Mouse (Mus musculus) limb, embryonic 13.5 days (tissue): Measurements from ENCODE around the gene Ehd1. TPM values are rescaled to one million over a fixed set of nuclear protein-coding genes. Genes with fewer than 3 reads are reported as not detected.
"Not testable (repeated sequence)": the region's sequence is repeated elsewhere in the genome, so short reads cannot be mapped to it uniquely, and the experiment has no call there.

Source experiments
- ATAC-seq: fragments of 200-750 bp; cut with Nextera tagmentation; 2 replicates; pipeline ENCODE4 v1.8.0; 2017; ENCODE audit warnings: low read depth, moderate number of reproducible peaks, moderate TSS enrichment; ENCODE audit not compliant: low FRiP score
- H3K27ac ChIP-seq: fragments of 300-500 bp; sonication (generic); 2 replicates; pipeline ENCODE4 v1.5.1; 2015; ENCODE audit warnings: inconsistent platforms, mild to moderate bottlenecking, moderate library complexity
- H3K27me3 ChIP-seq: fragments of 300-500 bp; sonication (generic); 2 replicates; pipeline ENCODE4 v1.6.1; 2015; ENCODE audit warnings: mild to moderate bottlenecking, inconsistent platforms
- H3K36me3 ChIP-seq: fragments of 300-500 bp; sonication (generic); 2 replicates; pipeline ENCODE4 v1.6.1; 2015; ENCODE audit warnings: inconsistent platforms, mild to moderate bottlenecking, moderate library complexity
- H3K4me1 ChIP-seq: fragments of 300-500 bp; sonication (generic); 2 replicates; pipeline ENCODE4 v1.6.1; 2015; ENCODE audit warnings: inconsistent platforms
- H3K4me2 ChIP-seq: fragments of 300-500 bp; sonication (generic); replicated peaks from 2 replicates; pipeline ENCODE4 v1.6.1; 2015; ENCODE audit warnings: inconsistent platforms, mild to moderate bottlenecking, moderate library complexity
- H3K4me3 ChIP-seq: fragments of 300-500 bp; sonication (generic); 2 replicates; pipeline ENCODE4 v1.5.1; 2015; ENCODE audit warnings: moderate library complexity, mild to moderate bottlenecking, inconsistent platforms
- H3K9ac ChIP-seq: fragments of 300-500 bp; sonication (generic); 2 replicates; pipeline ENCODE4 v1.6.1; 2015; ENCODE audit warnings: mild to moderate bottlenecking, inconsistent platforms
- H3K9me3 ChIP-seq: fragments of 300-500 bp; sonication (generic); 2 replicates; pipeline ENCODE4 v1.6.1; 2016; ENCODE audit warnings: inconsistent platforms
- WGBS: fragments of 180-500 bp; shearing (Covaris S2); methylation state at CpG from one replicate; pipeline ENCODE4 v1.1.7; 2015; 5-methylcytosine and 5-hydroxymethylcytosine counted together
- polyA plus RNA-seq: library from polyadenylated mRNA; unstranded; fragments of >200 nt; fragmentation: Nextera tagmentation; extraction: Ambion mirVana; gene quantifications from 2 replicates; pipeline ENCODE4 v1.2.1, GENCODE M21; 2015

Gene Ehd1
- polyA plus RNA-seq, 1 experiment from 2014 or later = 82.9 TPM

GRCm38 (mm10) chr19:6284502-6284901, 8.0 kb downstream of the Ehd1 start:
- no peak overlapping the region for H3K4me3 ChIP-seq
- H3K27ac ChIP-seq = no peak overlapping the region
- WGBS = 89% methylated on average over 12 of the region's 12 CpGs
- peaks cover 91% of the 10 kb centered on the region for H3K36me3 ChIP-seq
- peak overlapping the region; percentile 35; the same call in 1 of the 2 replicates for H3K9ac ChIP-seq
- H3K4me2 ChIP-seq = no peak overlapping the region
- no peaks in the 10 kb centered on the region for H3K27me3 ChIP-seq
- ATAC-seq = no peak
- H3K9me3 ChIP-seq = no peaks in the 10 kb centered on the region
- peaks cover 24% of the 10 kb centered on the region for H3K4me1 ChIP-seq

- Histone ChIP-seq H3K4me1 (peaks cover 17% of the 10 kb centered on the region), H3K27me3 (no peaks in the 10 kb centered on the region), H3K36me3 (peaks cover 91% of the 10 kb centered on the region), H3K9me3 (no peaks in the 10 kb centered on the region), H3K9ac (no peak overlapping the region), H3K4me2 (no peak overlapping the region), H3K4me3 (no peak overlapping the region), H3K27ac (no peak overlapping the region)
- 75% methylated on average over 8 of the region's 8 CpGs for WGBS
- ATAC-seq = no peak
These were observed 8.7 kb downstream of the Ehd1 start for GRCm38 (mm10) chr19:6285226-6285625.

- Histone ChIP-seq H3K4me3 (no peak overlapping the region), H3K36me3 (peaks cover 88% of the 10 kb centered on the region), H3K4me2 (no peak overlapping the region), H3K9ac (no peak overlapping the region), H3K27me3 (no peaks in the 10 kb centered on the region), H3K9me3 (no peaks in the 10 kb centered on the region), H3K27ac (no peak overlapping the region), H3K4me1 (peaks cover 17% of the 10 kb centered on the region)
- WGBS = 79% methylated on average over 7 of the region's 7 CpGs
- ATAC-seq = no peak
These were observed 9.3 kb downstream of the Ehd1 start for GRCm38 (mm10) chr19:6285632-6286433.

- WGBS = 90% methylated on average over 19 of the region's 19 CpGs
These were observed 10.2 kb downstream of the Ehd1 start for GRCm38 (mm10) chr19:6286434-6287401.

GRCm38 (mm10) chr19:6288236-6288894, 11.8 kb downstream of the Ehd1 start:
- no peak overlapping the region for H3K27ac ChIP-seq
- peaks cover 85% of the 10 kb centered on the region for H3K36me3 ChIP-seq
- no peaks in the 10 kb centered on the region for H3K9me3 ChIP-seq
- H3K4me3 ChIP-seq = no peak overlapping the region
- H3K27me3 ChIP-seq = no peaks in the 10 kb centered on the region
- H3K9ac ChIP-seq = no peak overlapping the region
- no peak overlapping the region for H3K4me2 ChIP-seq
- 66% methylated on average over 13 of the region's 13 CpGs for WGBS
- ATAC-seq = no peak
- peaks cover 17% of the 10 kb centered on the region for H3K4me1 ChIP-seq

More at GRCm38 (mm10) chr19:6286434-6287401, 10.2 kb downstream of the Ehd1 start:
- no peak overlapping the region for H3K27ac ChIP-seq
- no peak overlapping the region for H3K4me2 ChIP-seq
- no peak overlapping the region for H3K9ac ChIP-seq
- no peak overlapping the region for H3K4me3 ChIP-seq
- peaks cover 88% of the 10 kb centered on the region for H3K36me3 ChIP-seq
- no peaks in the 10 kb centered on the region for H3K27me3 ChIP-seq
- H3K9me3 ChIP-seq = no peaks in the 10 kb centered on the region
- peaks cover 17% of the 10 kb centered on the region for H3K4me1 ChIP-seq
- ATAC-seq = no peak

DNA sequence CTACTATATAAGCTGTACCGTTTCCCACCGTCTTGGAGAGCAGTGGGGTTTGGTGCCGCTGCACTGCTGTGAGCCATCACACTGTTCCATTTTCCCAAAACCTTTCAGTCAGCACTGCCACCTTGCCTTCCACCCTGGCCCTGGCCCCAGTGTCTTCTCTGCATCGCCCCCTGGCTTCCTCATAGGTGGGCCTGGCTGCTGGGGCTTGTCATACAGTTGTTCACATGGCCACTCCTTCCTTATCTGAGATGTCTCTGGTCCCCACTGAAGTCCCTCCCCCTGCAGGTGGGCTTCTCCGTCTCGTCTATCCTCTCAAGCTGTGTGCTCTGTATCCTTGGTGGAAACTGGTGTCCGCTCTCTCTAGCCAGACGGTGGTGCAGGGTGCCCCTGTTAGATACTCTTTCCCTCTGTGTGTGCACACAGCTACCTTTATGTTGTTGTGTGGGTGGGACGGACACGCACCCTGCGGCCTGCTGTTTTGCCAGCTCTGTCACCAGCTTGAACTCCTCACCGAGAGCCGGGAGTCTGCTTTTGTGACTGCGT, 13.2 kb downstream of the Ehd1 start:
- H3K9me3 ChIP-seq = no peaks in the 10 kb centered on the region
- WGBS = 91% methylated on average over 14 of the region's 14 CpGs
- H3K4me3 ChIP-seq = no peak overlapping the region
- H3K4me1 ChIP-seq = peaks cover 17% of the 10 kb centered on the region
- peaks cover 85% of the 10 kb centered on the region for H3K36me3 ChIP-seq
- no peaks in the 10 kb centered on the region for H3K27me3 ChIP-seq
- ATAC-seq = no peak
- no peak overlapping the region for H3K27ac ChIP-seq
- H3K9ac ChIP-seq = no peak overlapping the region
- H3K4me2 ChIP-seq = no peak overlapping the region

DNA sequence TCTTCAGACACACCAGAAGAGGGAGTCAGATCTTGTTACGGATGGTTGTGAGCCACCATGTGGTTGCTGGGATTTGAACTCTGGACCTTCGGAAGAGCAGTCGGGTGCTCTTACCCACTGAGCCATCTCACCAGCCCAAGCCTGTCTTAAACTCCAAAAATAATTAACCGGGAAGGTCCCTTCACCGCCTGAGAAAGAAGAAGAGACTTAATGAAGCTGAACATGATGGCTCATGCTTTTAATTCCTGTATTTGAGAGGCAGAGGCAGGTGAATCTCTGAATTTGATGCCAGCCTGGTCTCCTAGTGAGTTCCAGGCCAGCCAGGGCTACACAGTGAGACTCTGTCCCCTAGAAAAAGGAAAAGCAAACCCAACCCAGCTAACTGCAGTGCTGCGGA, 14.2 kb downstream of the Ehd1 start:
- not testable (repeated sequence) for H3K27me3 ChIP-seq, H3K9me3 ChIP-seq, H3K4me2 ChIP-seq, H3K9ac ChIP-seq, ATAC-seq, H3K27ac ChIP-seq, H3K4me3 ChIP-seq
- H3K36me3 ChIP-seq = peaks cover 85% of the 10 kb centered on the region
- H3K4me1 ChIP-seq = peaks cover 17% of the 10 kb centered on the region
- WGBS = 96% methylated on average over 5 of the region's 6 CpGs

GRCm38 (mm10) chr19:6291117-6291781, 14.7 kb downstream of the Ehd1 start:
- WGBS = 80% methylated on average over 10 of the region's 10 CpGs
- H3K9ac ChIP-seq = no peak overlapping the region
- H3K4me3 ChIP-seq = no peak overlapping the region
- H3K36me3 ChIP-seq = peaks cover 85% of the 10 kb centered on the region
- H3K27ac ChIP-seq = no peak overlapping the region
- no peak for ATAC-seq
- H3K4me2 ChIP-seq = no peak overlapping the region
- H3K27me3 ChIP-seq = no peaks in the 10 kb centered on the region
- peaks cover 17% of the 10 kb centered on the region for H3K4me1 ChIP-seq
- no peaks in the 10 kb centered on the region for H3K9me3 ChIP-seq

DNA sequence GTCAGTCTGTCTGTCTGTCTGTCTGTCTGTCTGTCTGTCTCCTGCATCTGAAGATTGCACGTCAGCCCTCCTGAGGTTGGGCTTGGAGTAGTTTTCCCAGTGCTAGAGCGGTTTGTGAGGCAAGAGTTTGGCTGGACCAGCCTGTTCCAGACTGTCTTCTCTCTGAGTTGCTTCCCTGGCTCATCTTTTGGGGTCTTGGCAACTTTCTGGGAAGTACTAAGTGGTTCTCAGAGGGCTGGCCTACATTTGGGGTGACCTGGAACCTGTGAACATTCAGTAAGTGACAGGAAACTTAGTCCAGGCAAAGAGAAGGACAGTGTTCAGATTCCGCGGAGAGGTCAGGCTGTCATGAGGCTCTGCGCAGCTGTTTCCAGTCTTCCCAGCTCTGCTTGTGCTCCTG, 15.7 kb downstream of the Ehd1 start:
- no peak overlapping the region for H3K9ac ChIP-seq
- ATAC-seq = no peak
- H3K36me3 ChIP-seq = peaks cover 85% of the 10 kb centered on the region
- 87% methylated on average over 5 of the region's 5 CpGs for WGBS
- H3K27ac ChIP-seq = no peak overlapping the region
- no peaks in the 10 kb centered on the region for H3K9me3 ChIP-seq
- peaks cover 12% of the 10 kb centered on the region for H3K4me1 ChIP-seq
- H3K27me3 ChIP-seq = no peaks in the 10 kb centered on the region
- H3K4me2 ChIP-seq = no peak overlapping the region
- no peak overlapping the region for H3K4me3 ChIP-seq

- Histone ChIP-seq H3K9ac (no peak overlapping the region), H3K36me3 (peaks cover 94% of the 10 kb centered on the region), H3K4me2 (no peak overlapping the region), H3K27ac (no peak overlapping the region), H3K9me3 (no peaks in the 10 kb centered on the region), H3K27me3 (no peaks in the 10 kb centered on the region), H3K4me1 (no peaks in the 10 kb centered on the region), H3K4me3 (no peak overlapping the region)
- no peak for ATAC-seq
- 94% methylated on average over 17 of the region's 17 CpGs for WGBS
These were observed 17.8 kb downstream of the Ehd1 start for GRCm38 (mm10) chr19:6294301-6294700.

DNA sequence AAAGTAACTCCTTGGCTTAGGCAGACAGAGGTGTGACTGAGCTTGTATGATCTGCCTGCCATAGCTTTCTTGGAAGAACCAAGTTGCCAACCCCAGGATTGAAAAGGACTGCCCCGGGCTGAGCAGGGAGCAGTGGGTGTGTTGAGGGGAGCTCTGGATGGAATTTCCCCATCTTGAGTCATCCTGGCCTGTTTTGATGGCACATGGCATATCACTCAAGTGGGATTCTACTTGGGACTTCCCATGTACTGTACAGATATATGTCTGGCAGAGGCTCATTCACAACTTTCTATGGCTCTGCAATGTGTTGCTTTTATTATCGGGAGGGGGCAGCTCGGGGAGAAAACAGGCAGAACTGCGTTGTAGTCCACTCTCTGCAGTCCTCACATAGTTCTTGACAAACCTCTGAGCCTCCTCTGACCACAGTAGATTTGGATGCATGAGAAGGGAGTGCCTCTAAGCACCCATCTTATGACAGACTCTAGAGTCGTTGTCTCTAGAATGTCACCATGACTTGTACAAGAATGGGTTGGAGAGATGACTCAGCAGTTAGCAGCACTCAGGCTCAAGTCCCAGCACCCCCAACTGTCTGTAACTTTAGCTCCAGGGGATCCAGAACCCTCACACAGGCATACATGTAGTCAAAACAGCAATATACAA, 20.2 kb downstream of the Ehd1 start:
- WGBS = 86% methylated on average over 5 of the region's 5 CpGs
- ATAC-seq = no peak
- H3K27ac ChIP-seq = no peak overlapping the region
- no peak overlapping the region for H3K9ac ChIP-seq
- no peaks in the 10 kb centered on the region for H3K4me1 ChIP-seq
- no peak overlapping the region for H3K4me2 ChIP-seq
- H3K9me3 ChIP-seq = no peaks in the 10 kb centered on the region
- H3K27me3 ChIP-seq = no peaks in the 10 kb centered on the region
- peaks cover 96% of the 10 kb centered on the region for H3K36me3 ChIP-seq
- H3K4me3 ChIP-seq = no peak overlapping the region
